Mouse (Mus musculus) neural tube, embryonic 15.5 days (tissue): Measurements from ENCODE around the gene Tbxa2r. TPM values are rescaled to one million over a fixed set of nuclear protein-coding genes. Genes with fewer than 3 reads are reported as not detected.
A peak's percentile ranks its signal among the peaks of the same experiment; 100 is the strongest.

Experiments
- ATAC-seq: fragments of 200-750 bp; cut with Nextera tagmentation; 2 replicates; pipeline ENCODE4 v1.8.0; 2017; ENCODE audit warnings: mild to moderate bottlenecking, moderate TSS enrichment, moderate library complexity; ENCODE audit not compliant: low FRiP score
- H3K27ac ChIP-seq: fragments of 300-500 bp; sonication (generic); replicated peaks from 2 replicates; pipeline ENCODE4 v1.5.1; 2015; ENCODE audit warnings: mild to moderate bottlenecking, inconsistent platforms
- H3K27me3 ChIP-seq: fragments of 300-500 bp; sonication (generic); replicated peaks from 2 replicates; pipeline ENCODE4 v1.6.1; 2015; ENCODE audit warnings: inconsistent platforms
- H3K36me3 ChIP-seq: fragments of 300-500 bp; sonication (generic); 2 replicates; pipeline ENCODE4 v1.6.1; 2015; ENCODE audit warnings: inconsistent platforms
- H3K4me1 ChIP-seq: fragments of 300-500 bp; sonication (generic); 2 replicates; pipeline ENCODE4 v1.6.1; 2015; ENCODE audit warnings: inconsistent platforms
- H3K4me2 ChIP-seq: fragments of 300-500 bp; sonication (generic); 2 replicates; pipeline ENCODE4 v1.6.1; 2015; ENCODE audit warnings: inconsistent platforms, mild to moderate bottlenecking, moderate library complexity
- H3K4me3 ChIP-seq: fragments of 300-500 bp; sonication (generic); replicated peaks from 2 replicates; pipeline ENCODE4 v1.5.1; 2015; ENCODE audit warnings: mild to moderate bottlenecking, inconsistent platforms
- H3K9ac ChIP-seq: fragments of 300-500 bp; sonication (generic); replicated peaks from 2 replicates; pipeline ENCODE4 v1.6.1; 2015; ENCODE audit warnings: mild to moderate bottlenecking, inconsistent platforms
- H3K9me3 ChIP-seq: fragments of 300-500 bp; sonication (generic); replicated peaks from 2 replicates; pipeline ENCODE4 v1.6.1; 2016; ENCODE audit warnings: inconsistent platforms
- WGBS: fragments of 180-500 bp; shearing (Covaris S2); methylation state at CpG from one replicate; pipeline ENCODE4 v1.1.7; 2015; ENCODE audit warnings: mixed read lengths; 5-methylcytosine and 5-hydroxymethylcytosine counted together
- polyA plus RNA-seq: library from polyadenylated mRNA; unstranded; fragments of >200 nt; fragmentation: Nextera tagmentation; extraction: Ambion mirVana; gene quantifications from 2 replicates; pipeline ENCODE4 v1.2.1, GENCODE M21; 2015

Gene Tbxa2r
- polyA plus RNA-seq, 1 experiment from 2014 or later, result 5.5 TPM

DNA sequence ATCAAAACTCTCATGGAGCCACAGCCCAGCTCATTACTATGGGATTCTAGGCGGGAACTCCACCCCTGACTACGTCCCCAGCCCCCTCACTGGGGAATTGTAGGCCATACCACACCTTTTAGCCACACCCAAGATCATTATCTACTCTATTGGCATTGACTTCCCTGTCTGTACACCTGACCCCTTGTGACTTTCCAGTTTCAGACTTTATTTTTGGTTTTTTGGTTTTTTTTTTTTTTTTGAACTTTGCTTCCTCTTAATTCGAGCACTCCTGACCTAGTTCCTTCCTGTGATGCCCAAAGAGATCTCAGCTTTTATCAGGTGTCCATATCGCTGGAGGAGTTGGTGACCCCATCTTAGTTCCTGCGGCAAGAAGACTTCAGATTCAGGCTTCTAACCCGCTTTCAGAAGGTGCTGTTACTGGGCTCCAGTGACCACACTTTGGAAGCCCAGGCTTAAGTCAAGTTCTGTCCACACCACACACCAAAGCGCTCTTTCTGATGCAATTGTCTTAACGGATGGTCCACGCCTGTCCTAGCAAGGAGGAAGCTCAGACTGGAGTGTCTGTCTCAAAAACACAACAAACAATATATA lies 36.9 kb upstream of the Tbxa2r start, which contains the start of gene Tjp3:
TSS of gene Tjp3 (minus strand) at position 71 of the 594 bp plus-strand sequence.
- peak within 1 kb of the TSS; percentile 90 for H3K4me3 ChIP-seq
- peaks cover 46% of the 10 kb centered on the region for H3K4me1 ChIP-seq
- H3K27me3 ChIP-seq, result peaks cover 30% of the 10 kb centered on the region
- H3K9ac ChIP-seq, result no peak within 1 kb of the TSS
- H3K4me2 ChIP-seq, result peak within 1 kb of the TSS; percentile 95
- 80% methylated on average over 9 of the region's 9 CpGs for WGBS
- 0 out of 2 replicates have a peak within 1 kb of the TSS, but pooled peaks have one; percentile 4 for H3K27ac ChIP-seq
- H3K9me3 ChIP-seq, result no peaks in the 10 kb centered on the region
- H3K36me3 ChIP-seq, result no peaks in the 10 kb centered on the region
- ATAC-seq, result no peak

- H3K4me3 ChIP-seq, result peak within 1 kb of the TSS; percentile 90
- WGBS, result under 1% methylated on average over 80 of the region's 80 CpGs
- ATAC-seq, result peak; percentile 94
- H3K4me1 ChIP-seq, result peaks cover 51% of the 10 kb centered on the region
- peaks cover 27% of the 10 kb centered on the region for H3K27me3 ChIP-seq
- peak within 1 kb of the TSS; percentile 88 for H3K27ac ChIP-seq
- H3K9ac ChIP-seq, result peak within 1 kb of the TSS; percentile 91
- H3K9me3 ChIP-seq, result no peaks in the 10 kb centered on the region
- no peaks in the 10 kb centered on the region for H3K36me3 ChIP-seq
- H3K4me2 ChIP-seq, result peak within 1 kb of the TSS; percentile 95
Measured at GRCm38 (mm10) chr10:81292554-81293333, 35.8 kb upstream of the Tbxa2r start, which contains the start of gene Pip5k1c. Gene Pip5k1c, plus strand, starts transcription at chr10:81292963.

DNA sequence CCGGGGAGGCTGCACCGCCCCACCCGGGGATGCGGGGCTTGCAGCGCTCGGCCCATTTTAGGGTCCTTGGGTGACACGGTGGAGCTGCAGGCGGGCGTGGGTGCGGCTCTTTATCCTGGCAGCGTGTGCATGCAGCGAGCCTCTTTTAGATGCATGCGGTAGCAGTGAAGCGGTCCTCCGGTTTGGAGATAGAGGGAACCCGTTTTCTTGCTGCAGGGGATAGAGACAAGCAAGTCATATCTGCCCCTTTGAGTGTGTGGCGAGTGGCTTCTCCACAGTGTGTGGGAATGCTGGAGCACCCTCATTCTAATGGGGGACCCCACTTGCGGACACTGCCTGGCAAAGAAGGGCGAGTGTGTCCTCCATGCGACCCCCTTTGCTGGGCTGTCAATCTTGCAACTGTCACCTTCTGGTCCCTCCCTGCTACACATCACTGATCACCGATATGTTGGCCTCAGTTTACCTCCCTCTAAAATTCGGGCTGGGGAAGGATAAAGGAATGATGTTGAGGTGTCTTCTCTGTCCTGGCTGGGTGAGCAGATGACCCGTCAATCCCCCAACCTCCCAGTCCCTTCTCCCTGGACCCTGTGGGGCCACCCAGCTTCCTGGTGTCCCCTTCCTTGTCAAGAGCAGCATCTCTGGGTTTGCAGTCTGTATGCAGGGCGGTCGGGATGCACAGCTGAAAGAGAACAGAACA lies 35.0 kb upstream of the Tbxa2r start:
- H3K36me3 ChIP-seq, result no peaks in the 10 kb centered on the region
- H3K27me3 ChIP-seq, result peaks cover 22% of the 10 kb centered on the region
- 3% methylated on average over 25 of the region's 25 CpGs for WGBS
- peaks cover 52% of the 10 kb centered on the region for H3K4me1 ChIP-seq
- H3K4me2 ChIP-seq, result peak overlapping the region; percentile 95
- peak overlapping the region; percentile 88 for H3K27ac ChIP-seq
- ATAC-seq, result peak; percentile 25
- peak overlapping the region; percentile 90 for H3K4me3 ChIP-seq
- H3K9ac ChIP-seq, result peak overlapping the region; percentile 91
- H3K9me3 ChIP-seq, result no peaks in the 10 kb centered on the region

GRCm38 (mm10) chr10:81294442-81294841 lies 34.1 kb upstream of the Tbxa2r start:
- Histone ChIP-seq H3K9ac (peak overlapping the region; percentile 91), H3K36me3 (no peaks in the 10 kb centered on the region), H3K9me3 (no peaks in the 10 kb centered on the region), H3K4me3 (peak overlapping the region; percentile 90), H3K27me3 (peaks cover 19% of the 10 kb centered on the region), H3K4me1 (peaks cover 51% of the 10 kb centered on the region), H3K27ac (peak overlapping the region; percentile 88; the same call in 1 of the 2 replicates), H3K4me2 (peak overlapping the region; percentile 95)
- WGBS, result 46% methylated on average over 8 of the region's 8 CpGs
- no peak for ATAC-seq

DNA sequence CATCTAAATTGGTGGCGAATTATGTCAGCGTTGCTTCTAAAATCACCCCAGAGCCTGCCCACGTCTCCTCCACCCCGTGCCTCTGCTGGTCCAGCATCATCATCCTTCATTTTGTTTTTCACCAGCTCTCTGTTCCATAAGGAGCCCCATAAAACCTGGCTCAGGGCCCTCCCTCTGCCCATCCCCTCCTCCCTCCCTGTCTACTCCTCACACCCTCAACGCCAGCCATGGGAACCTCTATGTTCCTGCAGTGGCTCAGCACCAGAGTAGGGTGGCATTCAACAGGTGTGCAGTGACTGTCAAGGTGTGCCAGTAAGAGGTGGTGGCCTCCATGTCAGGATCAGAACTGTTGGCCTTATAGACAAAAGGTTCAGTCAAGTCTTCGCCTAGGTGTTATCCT lies 33.3 kb upstream of the Tbxa2r start:
- Histone ChIP-seq H3K9me3 (no peaks in the 10 kb centered on the region), H3K9ac (0 out of 2 replicates have a peak overlapping the region, but pooled peaks have one; percentile 91), H3K36me3 (no peaks in the 10 kb centered on the region), H3K27ac (no peak overlapping the region), H3K4me1 (peaks cover 47% of the 10 kb centered on the region), H3K27me3 (peaks cover 13% of the 10 kb centered on the region), H3K4me2 (peak overlapping the region; percentile 95), H3K4me3 (no peak overlapping the region)
- ATAC-seq, result no peak
- 98% methylated on average over 6 of the region's 6 CpGs for WGBS

DNA sequence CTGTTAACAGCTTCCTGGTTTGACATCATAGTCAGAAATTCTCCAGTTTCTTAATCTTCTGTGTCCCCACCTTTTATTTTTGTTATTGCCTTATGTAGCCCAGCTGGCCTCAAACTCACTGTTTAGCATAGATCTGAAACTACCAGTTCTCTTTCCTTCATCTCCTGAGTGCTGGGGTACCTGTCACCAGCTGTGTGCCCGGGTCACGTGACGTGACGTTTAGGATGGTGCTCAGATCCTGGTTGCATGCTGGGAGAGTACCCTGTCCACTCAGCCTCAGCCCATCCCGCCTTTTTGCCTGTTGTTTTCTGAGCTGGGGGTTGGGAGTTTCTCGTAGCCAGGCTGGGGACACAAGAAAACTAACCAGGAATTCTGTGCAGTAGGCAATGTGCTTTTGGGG lies 31.3 kb upstream of the Tbxa2r start:
- Histone ChIP-seq H3K4me1 (peaks cover 50% of the 10 kb centered on the region), H3K9ac (no peak overlapping the region), H3K4me3 (no peak overlapping the region), H3K36me3 (no peaks in the 10 kb centered on the region), H3K27ac (0 out of 2 replicates have a peak overlapping the region, but pooled peaks have one; percentile 23), H3K9me3 (no peaks in the 10 kb centered on the region), H3K27me3 (no peaks in the 10 kb centered on the region), H3K4me2 (no peak overlapping the region)
- ATAC-seq, result no peak
- WGBS, result 85% methylated on average over 6 of the region's 6 CpGs

GRCm38 (mm10) chr10:81297845-81298244 lies 30.7 kb upstream of the Tbxa2r start:
- WGBS, result 72% methylated on average over 10 of the region's 10 CpGs
- H3K27ac ChIP-seq, result 0 out of 2 replicates have a peak overlapping the region, but pooled peaks have one; percentile 23
- no peak overlapping the region for H3K4me2 ChIP-seq
- H3K27me3 ChIP-seq, result no peaks in the 10 kb centered on the region
- no peaks in the 10 kb centered on the region for H3K9me3 ChIP-seq
- H3K9ac ChIP-seq, result no peak overlapping the region
- H3K36me3 ChIP-seq, result no peaks in the 10 kb centered on the region
- no peak overlapping the region for H3K4me3 ChIP-seq
- no peak for ATAC-seq
- peaks cover 56% of the 10 kb centered on the region for H3K4me1 ChIP-seq

- Histone ChIP-seq H3K4me1 (peaks cover 61% of the 10 kb centered on the region), H3K4me3 (no peak overlapping the region), H3K4me2 (no peak overlapping the region), H3K27ac (no peak overlapping the region), H3K36me3 (no peaks in the 10 kb centered on the region), H3K9ac (no peak overlapping the region), H3K27me3 (no peaks in the 10 kb centered on the region), H3K9me3 (no peaks in the 10 kb centered on the region)
- no peak for ATAC-seq
- 92% methylated on average over 17 of the region's 17 CpGs for WGBS
Measured at GRCm38 (mm10) chr10:81298369-81299100, 30.0 kb upstream of the Tbxa2r start.

- no peaks in the 10 kb centered on the region for H3K27me3 ChIP-seq
- no peaks in the 10 kb centered on the region for H3K9me3 ChIP-seq
- WGBS, result 91% methylated on average over 14 of the region's 14 CpGs
- peaks cover 58% of the 10 kb centered on the region for H3K4me1 ChIP-seq
- H3K27ac ChIP-seq, result no peak overlapping the region
- H3K4me3 ChIP-seq, result no peak overlapping the region
- H3K36me3 ChIP-seq, result no peaks in the 10 kb centered on the region
- H3K9ac ChIP-seq, result 0 out of 2 replicates have a peak overlapping the region, but pooled peaks have one; percentile 3
- no peak for ATAC-seq
- H3K4me2 ChIP-seq, result no peak overlapping the region
Measured at GRCm38 (mm10) chr10:81299585-81300351, 28.8 kb upstream of the Tbxa2r start.

- Histone ChIP-seq H3K4me3 (no peak overlapping the region), H3K4me1 (peaks cover 52% of the 10 kb centered on the region), H3K27me3 (no peaks in the 10 kb centered on the region), H3K36me3 (no peaks in the 10 kb centered on the region), H3K4me2 (no peak overlapping the region), H3K9me3 (no peaks in the 10 kb centered on the region), H3K9ac (no peak overlapping the region), H3K27ac (no peak overlapping the region)
- WGBS, result 81% methylated on average over 9 of the region's 9 CpGs
- no peak for ATAC-seq
Measured at GRCm38 (mm10) chr10:81300352-81300907, 28.1 kb upstream of the Tbxa2r start.
